Mouse (Mus musculus): ENCODE data around the gene Mboat2. TPM values are rescaled to one million over a fixed set of nuclear protein-coding genes. Genes with fewer than 3 reads are reported as not detected.

The Mboat2 gene
- total and polyA plus RNA-seq, 3 experiments: 3.8 to 12.3 (median 8.4) TPM

GRCm38 (mm10) chr12:24955137-24955536 is 124.5 kb downstream of the Mboat2 start:
- no peak for TF ChIP-seq POLR2A (IDR thresholded peaks at IDR 0.05; ENCODE audit: insufficient read depth, low read depth, low read length)
- no peak for TF ChIP-seq EP300 (IDR thresholded peaks at IDR 0.05; ENCODE audit: insufficient read depth, low read depth, low read length)
- no peak for TF ChIP-seq CTCF (IDR thresholded peaks at IDR 0.05)
- H3K79me2 ChIP-seq (replicated peaks; ENCODE audit: control insufficient read depth, insufficient read depth, low read length): no peaks in the 10 kb centered on the region
- no peak overlapping the region for H3K9ac ChIP-seq (ENCODE audit: low read depth, low read length)
- H3K4me3 ChIP-seq: no peak overlapping the region
- no peaks in the 10 kb centered on the region for H3K36me3 ChIP-seq (ENCODE audit: control insufficient read depth, insufficient read depth, low read length)
- H3K4me1 ChIP-seq (ENCODE audit: control insufficient read depth, insufficient read depth, low read length): no peaks in the 10 kb centered on the region
- intact Hi-C loops (cut with DNase I): no loop called here
- H3K27me3 ChIP-seq (ENCODE audit: control insufficient read depth, insufficient read depth, low read length): no peaks in the 10 kb centered on the region
- WGBS: 48% methylated on average over 9 of the region's 9 CpGs
- no peak overlapping the region for H3K27ac ChIP-seq
- no peak for DNase-seq

- Histone ChIP-seq H3K4me3 (no peak overlapping the region), H3K27ac (no peak overlapping the region), H3K36me3 (ENCODE audit: control insufficient read depth, insufficient read depth, low read length) (no peaks in the 10 kb centered on the region), H3K27me3 (ENCODE audit: control insufficient read depth, insufficient read depth, low read length) (no peaks in the 10 kb centered on the region), H3K9ac (ENCODE audit: low read depth, low read length) (no peak overlapping the region), H3K79me2 (replicated peaks; ENCODE audit: control insufficient read depth, insufficient read depth, low read length) (no peaks in the 10 kb centered on the region), H3K4me1 (ENCODE audit: control insufficient read depth, insufficient read depth, low read length) (no peaks in the 10 kb centered on the region)
- intact Hi-C loops (cut with DNase I): no loop called here
- 90% methylated on average over 3 of the region's 3 CpGs for WGBS
- DNase-seq: no peak
- no peak for TF ChIP-seq POLR2A (IDR thresholded peaks at IDR 0.05; ENCODE audit: insufficient read depth, low read depth, low read length)
- no peak for TF ChIP-seq EP300 (IDR thresholded peaks at IDR 0.05; ENCODE audit: insufficient read depth, low read depth, low read length)
- TF ChIP-seq CTCF (IDR thresholded peaks at IDR 0.05): no peak
Measured at GRCm38 (mm10) chr12:24958526-24958925, 127.8 kb downstream of the Mboat2 start.

GRCm38 (mm10) chr12:24961821-24962220 is 131.1 kb downstream of the Mboat2 start:
- no peak for DNase-seq
- H3K27ac ChIP-seq: no peak overlapping the region
- H3K4me3 ChIP-seq: no peak overlapping the region
- no peaks in the 10 kb centered on the region for H3K27me3 ChIP-seq (ENCODE audit: control insufficient read depth, insufficient read depth, low read length)
- H3K4me1 ChIP-seq (ENCODE audit: control insufficient read depth, insufficient read depth, low read length): no peaks in the 10 kb centered on the region; the same call in 1 of the 2 replicates
- H3K9ac ChIP-seq (ENCODE audit: low read depth, low read length): no peak overlapping the region
- H3K36me3 ChIP-seq (ENCODE audit: control insufficient read depth, insufficient read depth, low read length): no peaks in the 10 kb centered on the region
- TF ChIP-seq CTCF (IDR thresholded peaks at IDR 0.05) (no peak), POLR2A (IDR thresholded peaks at IDR 0.05; ENCODE audit: insufficient read depth, low read depth, low read length) (no peak), EP300 (IDR thresholded peaks at IDR 0.05; ENCODE audit: insufficient read depth, low read depth, low read length) (no peak)
- no peaks in the 10 kb centered on the region for H3K79me2 ChIP-seq (replicated peaks; ENCODE audit: control insufficient read depth, insufficient read depth, low read length)
- intact Hi-C loops (cut with DNase I): no loop called here
- WGBS: 91% methylated on average over 7 of the region's 7 CpGs

DNA sequence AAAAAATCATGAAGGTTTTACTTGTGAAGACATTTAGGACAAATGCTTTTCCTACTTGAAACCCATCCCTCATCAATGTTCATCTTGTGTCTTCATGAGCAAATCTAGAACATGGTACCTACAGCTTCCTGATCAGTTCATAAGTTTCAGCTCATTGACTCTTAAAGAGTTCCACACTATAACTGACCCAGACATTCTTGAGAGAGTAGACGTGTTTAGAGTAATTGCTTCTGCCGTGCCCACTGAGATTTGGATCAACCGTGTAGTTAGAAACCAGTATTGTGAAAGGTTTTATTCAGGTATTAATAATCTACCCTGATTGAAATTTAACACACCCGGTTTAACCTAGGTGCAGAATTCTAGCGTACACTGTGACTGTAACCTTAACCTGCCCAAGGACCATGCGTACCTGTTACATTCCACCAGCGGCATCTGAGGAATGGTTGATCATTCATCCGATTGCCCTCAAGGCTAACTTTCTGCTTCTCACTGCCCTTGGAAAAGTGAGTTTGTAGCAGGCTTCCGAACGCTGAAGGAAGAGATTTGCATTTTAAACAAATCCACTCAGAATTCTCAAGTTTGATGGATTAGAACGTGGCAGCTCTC is 131.8 kb downstream of the Mboat2 start:
- intact Hi-C loops (cut with DNase I): no loop called here
- H3K27me3 ChIP-seq (ENCODE audit: control insufficient read depth, insufficient read depth, low read length): no peaks in the 10 kb centered on the region
- no peaks in the 10 kb centered on the region; the same call in 1 of the 2 replicates for H3K4me1 ChIP-seq (ENCODE audit: control insufficient read depth, insufficient read depth, low read length)
- H3K27ac ChIP-seq: no peak overlapping the region
- H3K36me3 ChIP-seq (ENCODE audit: control insufficient read depth, insufficient read depth, low read length): no peaks in the 10 kb centered on the region
- H3K9ac ChIP-seq (ENCODE audit: low read depth, low read length): no peak overlapping the region
- no peak for DNase-seq
- no peaks in the 10 kb centered on the region for H3K79me2 ChIP-seq (replicated peaks; ENCODE audit: control insufficient read depth, insufficient read depth, low read length)
- H3K4me3 ChIP-seq: no peak overlapping the region
- no peak for TF ChIP-seq CTCF (IDR thresholded peaks at IDR 0.05)
- TF ChIP-seq POLR2A (IDR thresholded peaks at IDR 0.05; ENCODE audit: insufficient read depth, low read depth, low read length): no peak
- TF ChIP-seq EP300 (IDR thresholded peaks at IDR 0.05; ENCODE audit: insufficient read depth, low read depth, low read length): no peak
- 90% methylated on average over 11 of the region's 11 CpGs for WGBS

GRCm38 (mm10) chr12:24963393-24964022 is 132.8 kb downstream of the Mboat2 start:
- peak overlapping the region; percentile 40; the same call in 1 of the 2 replicates for H3K9ac ChIP-seq (ENCODE audit: low read depth, low read length)
- no peak overlapping the region for H3K4me3 ChIP-seq
- TF ChIP-seq EP300 (IDR thresholded peaks at IDR 0.05; ENCODE audit: insufficient read depth, low read depth, low read length): no peak
- TF ChIP-seq POLR2A (IDR thresholded peaks at IDR 0.05; ENCODE audit: insufficient read depth, low read depth, low read length): no peak
- no peak for TF ChIP-seq CTCF (IDR thresholded peaks at IDR 0.05)
- no peak for DNase-seq
- no peaks in the 10 kb centered on the region for H3K27me3 ChIP-seq (ENCODE audit: control insufficient read depth, insufficient read depth, low read length)
- H3K4me1 ChIP-seq (ENCODE audit: control insufficient read depth, insufficient read depth, low read length): no peaks in the 10 kb centered on the region; the same call in 1 of the 2 replicates
- 57% methylated on average over 13 of the region's 13 CpGs for WGBS
- no peaks in the 10 kb centered on the region for H3K36me3 ChIP-seq (ENCODE audit: control insufficient read depth, insufficient read depth, low read length)
- peak overlapping the region; percentile 69 for H3K27ac ChIP-seq
- intact Hi-C loops (cut with DNase I): no loop called here
- no peaks in the 10 kb centered on the region for H3K79me2 ChIP-seq (replicated peaks; ENCODE audit: control insufficient read depth, insufficient read depth, low read length)

DNA sequence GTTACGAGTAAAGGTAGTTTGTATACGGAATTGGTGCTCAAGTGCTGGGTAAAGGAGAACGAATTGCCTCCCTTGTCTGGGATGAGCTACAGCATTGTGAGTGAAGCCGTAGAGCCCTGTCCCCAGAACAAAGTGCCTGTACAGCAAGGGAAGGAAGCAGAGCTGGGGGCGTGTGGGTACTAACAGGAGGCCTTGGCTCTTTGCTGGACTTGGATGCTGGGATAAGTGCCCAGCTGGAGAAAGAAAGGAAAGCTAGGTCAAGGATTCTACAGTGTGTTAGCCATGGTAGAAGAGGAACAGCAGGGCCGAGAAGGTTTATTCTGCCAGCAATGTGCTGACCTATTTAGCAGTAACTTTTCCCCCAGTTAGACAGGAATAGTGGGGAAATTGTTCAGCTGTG is 134.7 kb downstream of the Mboat2 start:
- Histone ChIP-seq H3K9ac (ENCODE audit: low read depth, low read length) (no peak overlapping the region), H3K79me2 (replicated peaks; ENCODE audit: control insufficient read depth, insufficient read depth, low read length) (no peaks in the 10 kb centered on the region), H3K4me1 (ENCODE audit: control insufficient read depth, insufficient read depth, low read length) (no peaks in the 10 kb centered on the region; the same call in 1 of the 2 replicates), H3K36me3 (ENCODE audit: control insufficient read depth, insufficient read depth, low read length) (no peaks in the 10 kb centered on the region), H3K4me3 (no peak overlapping the region), H3K27me3 (ENCODE audit: control insufficient read depth, insufficient read depth, low read length) (no peaks in the 10 kb centered on the region), H3K27ac (no peak overlapping the region)
- TF ChIP-seq EP300 (IDR thresholded peaks at IDR 0.05; ENCODE audit: insufficient read depth, low read depth, low read length) (no peak), CTCF (IDR thresholded peaks at IDR 0.05) (no peak), POLR2A (IDR thresholded peaks at IDR 0.05; ENCODE audit: insufficient read depth, low read depth, low read length) (no peak)
- no peak for DNase-seq
- WGBS: 78% methylated on average over 6 of the region's 6 CpGs
- intact Hi-C loops (cut with DNase I): no loop called here
